Mouse (Mus musculus) embryonic facial prominence, embryonic 12.5 days (tissue): Measurements from ENCODE around the gene Eif3k. TPM values are rescaled to one million over a fixed set of nuclear protein-coding genes. Genes with fewer than 3 reads are reported as not detected.
A peak's percentile ranks its signal among the peaks of the same experiment; 100 is the strongest.

Experiments used
- ATAC-seq: fragments of 200-750 bp; cut with Nextera tagmentation; 2 replicates; pipeline ENCODE4 v1.8.0; 2017; ENCODE audit not compliant: insufficient number of reproducible peaks, insufficient read depth, low FRiP score, low TSS enrichment
- H3K27ac ChIP-seq: fragments of 300-500 bp; sonication (generic); 2 replicates; pipeline ENCODE4 v1.5.1; 2016; ENCODE audit warnings: mild to moderate bottlenecking
- H3K27me3 ChIP-seq: fragments of 300-500 bp; sonication (generic); 2 replicates; pipeline ENCODE4 v1.6.1; 2016; ENCODE audit warnings: mild to moderate bottlenecking, moderate library complexity
- H3K36me3 ChIP-seq: fragments of 300-500 bp; sonication (generic); 2 replicates; pipeline ENCODE4 v1.6.1; 2016; ENCODE audit warnings: mild to moderate bottlenecking
- H3K4me1 ChIP-seq: fragments of 300-500 bp; sonication (generic); 2 replicates; pipeline ENCODE4 v1.6.1; 2016
- H3K4me2 ChIP-seq: fragments of 300-500 bp; sonication (generic); replicated peaks from 2 replicates; pipeline ENCODE4 v1.6.1; 2016; ENCODE audit warnings: mild to moderate bottlenecking, moderate library complexity
- H3K4me3 ChIP-seq: fragments of 300-500 bp; sonication (generic); 2 replicates; pipeline ENCODE4 v1.5.1; 2016; ENCODE audit warnings: mild to moderate bottlenecking
- H3K9ac ChIP-seq: fragments of 300-500 bp; sonication (generic); 2 replicates; pipeline ENCODE4 v1.6.1; 2016; ENCODE audit warnings: mild to moderate bottlenecking, moderate library complexity
- H3K9me3 ChIP-seq: fragments of 300-500 bp; sonication (generic); 2 replicates; pipeline ENCODE4 v1.6.1; 2016; ENCODE audit warnings: mild to moderate bottlenecking, moderate library complexity
- WGBS: fragments of 180-500 bp; shearing (Covaris S2); methylation state at CpG from one replicate; pipeline ENCODE4 v1.1.7; 2016; 5-methylcytosine and 5-hydroxymethylcytosine counted together
- polyA plus RNA-seq: library from polyadenylated mRNA; unstranded; fragments of >200 nt; fragmentation: Nextera tagmentation; extraction: Ambion mirVana; gene quantifications from 2 replicates; pipeline ENCODE4 v1.2.1, GENCODE M21; 2016

The Eif3k gene
- polyA plus RNA-seq, 1 experiment from 2014 or later = 392 TPM

GRCm38 (mm10) chr7:28945416-28946270 is 36.0 kb downstream of the Eif3k start:
- Histone ChIP-seq H3K4me1 (peaks cover 81% of the 10 kb centered on the region), H3K27me3 (no peaks in the 10 kb centered on the region), H3K4me2 (peak overlapping the region; percentile 27), H3K36me3 (peaks cover 4% of the 10 kb centered on the region; the same call in 1 of the 2 replicates), H3K27ac (peak overlapping the region; percentile 91), H3K9me3 (no peaks in the 10 kb centered on the region), H3K9ac (peak overlapping the region; percentile 31; the same call in 1 of the 2 replicates), H3K4me3 (no peak overlapping the region)
- peak; percentile 55 for ATAC-seq
- WGBS = 10% methylated on average over 10 of the region's 10 CpGs

GRCm38 (mm10) chr7:28944756-28945415 is 36.8 kb downstream of the Eif3k start:
- WGBS = 24% methylated on average over 6 of the region's 6 CpGs
- Histone ChIP-seq H3K4me3 (no peak overlapping the region), H3K27ac (peak overlapping the region; percentile 91), H3K27me3 (no peaks in the 10 kb centered on the region), H3K36me3 (no peaks in the 10 kb centered on the region), H3K4me1 (peaks cover 82% of the 10 kb centered on the region), H3K9me3 (no peaks in the 10 kb centered on the region), H3K4me2 (peak overlapping the region; percentile 27), H3K9ac (peak overlapping the region; percentile 31; the same call in 1 of the 2 replicates)
- no peak for ATAC-seq

- Histone ChIP-seq H3K4me1 (peaks cover 77% of the 10 kb centered on the region), H3K4me2 (no peak overlapping the region; the same call in 1 of the 2 replicates), H3K9ac (no peak overlapping the region), H3K27me3 (no peaks in the 10 kb centered on the region), H3K27ac (peak overlapping the region; percentile 84), H3K9me3 (no peaks in the 10 kb centered on the region), H3K4me3 (no peak overlapping the region), H3K36me3 (no peaks in the 10 kb centered on the region)
- 44% methylated on average over 5 of the region's 5 CpGs for whole genome bisulfite sequencing
- no peak for ATAC-seq
These were observed 38.0 kb downstream of the Eif3k start for GRCm38 (mm10) chr7:28943451-28944180.

GRCm38 (mm10) chr7:28941542-28941941 is 40.1 kb downstream of the Eif3k start:
- peaks cover 62% of the 10 kb centered on the region for H3K4me1 ChIP-seq
- H3K9me3 ChIP-seq = no peaks in the 10 kb centered on the region
- peak overlapping the region; percentile 47 for H3K27ac ChIP-seq
- no peak overlapping the region for H3K9ac ChIP-seq
- H3K27me3 ChIP-seq = no peaks in the 10 kb centered on the region
- no peak for ATAC-seq
- 60% methylated on average over 4 of the region's 4 CpGs for WGBS
- H3K36me3 ChIP-seq = no peaks in the 10 kb centered on the region
- no peak overlapping the region for H3K4me2 ChIP-seq
- no peak overlapping the region for H3K4me3 ChIP-seq

- ATAC-seq = no peak
- Histone ChIP-seq H3K9me3 (no peaks in the 10 kb centered on the region), H3K9ac (no peak overlapping the region), H3K27ac (peak overlapping the region; percentile 47), H3K4me3 (no peak overlapping the region), H3K4me1 (peaks cover 60% of the 10 kb centered on the region), H3K27me3 (no peaks in the 10 kb centered on the region), H3K36me3 (no peaks in the 10 kb centered on the region), H3K4me2 (no peak overlapping the region)
- WGBS = 52% methylated on average over 4 of the region's 4 CpGs
These were observed 40.5 kb downstream of the Eif3k start for GRCm38 (mm10) chr7:28941129-28941528.

- 78% methylated on average over 7 of the region's 7 CpGs for WGBS
- Histone ChIP-seq H3K4me3 (no peak overlapping the region), H3K36me3 (no peaks in the 10 kb centered on the region), H3K27ac (peak overlapping the region; percentile 24; the same call in 1 of the 2 replicates), H3K4me1 (peaks cover 49% of the 10 kb centered on the region), H3K27me3 (no peaks in the 10 kb centered on the region), H3K9me3 (no peaks in the 10 kb centered on the region), H3K9ac (no peak overlapping the region), H3K4me2 (no peak overlapping the region)
- no peak for ATAC-seq
These were observed 42.1 kb downstream of the Eif3k start for GRCm38 (mm10) chr7:28939418-28940183.

- Histone ChIP-seq H3K4me2 (no peak overlapping the region), H3K27me3 (no peaks in the 10 kb centered on the region), H3K9ac (no peak overlapping the region), H3K4me1 (peaks cover 46% of the 10 kb centered on the region), H3K4me3 (no peak overlapping the region), H3K9me3 (no peaks in the 10 kb centered on the region), H3K27ac (peak overlapping the region; percentile 24; the same call in 1 of the 2 replicates), H3K36me3 (0 out of 2 replicates have a peak, but pooled peaks cover 3% of the 10 kb centered on the region)
- 34% methylated on average over 4 of the region's 4 CpGs for WGBS
- ATAC-seq = no peak
These were observed 43.0 kb downstream of the Eif3k start for GRCm38 (mm10) chr7:28938654-28939053.

- Histone ChIP-seq H3K4me1 (peaks cover 36% of the 10 kb centered on the region), H3K4me3 (no peak overlapping the region), H3K27ac (peak overlapping the region; percentile 42; the same call in 1 of the 2 replicates), H3K27me3 (no peaks in the 10 kb centered on the region), H3K9ac (no peak overlapping the region), H3K36me3 (0 out of 2 replicates have a peak, but pooled peaks cover 3% of the 10 kb centered on the region), H3K4me2 (no peak overlapping the region), H3K9me3 (no peaks in the 10 kb centered on the region)
- no peak for ATAC-seq
- 74% methylated on average over 4 of the region's 4 CpGs for WGBS
These were observed 44.9 kb downstream of the Eif3k start for GRCm38 (mm10) chr7:28936787-28937186.

- Histone ChIP-seq H3K36me3 (0 out of 2 replicates have a peak, but pooled peaks cover 3% of the 10 kb centered on the region), H3K9me3 (no peaks in the 10 kb centered on the region), H3K4me1 (peaks cover 33% of the 10 kb centered on the region), H3K9ac (no peak overlapping the region), H3K4me3 (no peak overlapping the region), H3K4me2 (no peak overlapping the region), H3K27me3 (no peaks in the 10 kb centered on the region), H3K27ac (no peak overlapping the region)
- WGBS = 82% methylated on average over 2 of the region's 2 CpGs
- no peak for ATAC-seq
These were observed 47.8 kb downstream of the Eif3k start for GRCm38 (mm10) chr7:28933825-28934224.

- Histone ChIP-seq H3K4me1 (peaks cover 33% of the 10 kb centered on the region), H3K36me3 (0 out of 2 replicates have a peak, but pooled peaks cover 3% of the 10 kb centered on the region), H3K4me3 (no peak overlapping the region), H3K27me3 (no peaks in the 10 kb centered on the region), H3K4me2 (no peak overlapping the region), H3K27ac (no peak overlapping the region), H3K9ac (no peak overlapping the region), H3K9me3 (no peaks in the 10 kb centered on the region)
- ATAC-seq = no peak
- WGBS = 76% methylated on average over 6 of the region's 6 CpGs
These were observed 49.1 kb downstream of the Eif3k start for GRCm38 (mm10) chr7:28932421-28933041.
